Mouse (Mus musculus): ENCODE measurements at regions not wholly inside any gene's neighbourhood (a gene's known extent, or its start where the extent isn't known, plus 50 kb on each side); places are given as distances from the start of the nearest gene placed in this dataset.

DNA sequence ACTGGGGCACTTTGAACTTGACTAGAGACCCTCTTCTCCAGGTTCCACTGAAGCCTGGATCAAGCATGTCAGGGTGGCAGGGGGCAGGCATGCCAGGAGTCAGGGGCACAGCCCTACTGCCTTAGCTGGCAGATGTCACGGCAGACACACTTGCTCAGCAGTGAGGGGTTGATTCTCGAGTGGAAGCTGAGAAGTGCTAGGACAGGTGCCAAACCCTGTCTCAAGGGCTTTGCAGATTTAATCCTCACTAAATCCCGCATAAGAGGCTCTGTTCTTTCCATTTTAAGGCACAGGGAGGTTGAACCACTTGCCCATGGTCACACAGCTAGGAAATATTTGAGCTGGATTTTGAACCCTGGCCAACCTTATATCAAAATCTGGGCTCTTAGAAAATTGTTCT, 223.5 kb upstream of the Mvb12b start:
- DNase-seq (ENCODE audit: extremely low spot score in 1 of 2, low spot score in 1 of 2), result no peak

DNA sequence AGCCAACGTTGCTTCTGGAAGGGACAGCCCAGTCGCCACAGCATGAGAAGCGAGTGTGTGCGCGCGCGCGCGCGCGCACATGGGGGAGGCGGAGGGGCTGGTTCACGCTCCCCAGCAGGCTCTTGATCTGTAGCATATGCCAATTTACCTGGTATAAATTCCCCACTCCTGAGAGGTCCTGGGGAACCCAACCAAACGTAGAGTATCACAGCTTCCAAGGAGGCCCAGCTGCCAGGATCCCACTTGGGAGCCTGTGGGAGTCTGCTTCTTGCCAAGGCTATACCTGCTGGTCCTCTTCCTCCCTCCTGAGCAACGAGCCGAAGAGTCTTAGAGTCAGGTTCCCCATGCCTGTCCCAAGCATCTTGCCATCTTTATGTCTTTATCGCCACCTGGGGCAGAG, 222.8 kb upstream of the Mvb12b start:
- no peak for DNase-seq (ENCODE audit: extremely low spot score in 1 of 2, low spot score in 1 of 2)

DNA sequence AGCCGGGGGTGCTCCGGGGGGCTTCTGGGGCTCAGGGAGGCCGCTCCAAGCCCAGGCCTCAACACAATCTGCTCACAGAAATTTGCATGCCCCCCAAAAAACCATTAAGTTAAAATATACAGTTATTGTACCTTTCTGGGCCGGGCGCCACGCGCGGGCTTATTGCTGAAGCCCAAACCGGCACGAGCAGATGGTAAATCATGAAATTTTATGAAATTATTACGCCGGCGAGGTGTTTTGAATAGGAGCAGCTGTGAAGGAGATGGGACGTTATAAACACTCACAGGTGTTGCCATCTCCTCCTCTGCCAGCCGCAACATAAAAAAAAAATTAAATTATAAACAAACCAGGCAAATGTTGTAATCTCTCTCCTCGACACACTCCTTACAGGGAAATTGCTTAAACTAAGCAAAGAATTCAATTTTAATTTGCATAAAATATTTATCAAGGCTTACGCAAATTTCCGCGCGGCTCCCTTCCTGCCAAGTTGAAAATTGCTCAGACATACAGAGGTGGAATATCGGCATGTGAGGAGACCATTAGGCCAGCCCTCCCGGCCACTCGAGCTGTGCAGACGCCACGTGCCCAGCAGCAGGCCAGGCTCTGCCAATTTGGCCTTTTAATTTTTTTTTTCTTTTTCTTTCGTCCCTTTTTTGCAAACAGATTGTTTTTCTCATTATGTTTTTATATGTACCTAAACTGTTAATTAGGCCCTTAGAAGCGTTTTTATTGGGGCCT, 220.0 kb upstream of the Mvb12b start:
- DNase-seq (ENCODE audit: extremely low spot score in 1 of 2, low spot score in 1 of 2), result peak; percentile 26 to 36

DNA sequence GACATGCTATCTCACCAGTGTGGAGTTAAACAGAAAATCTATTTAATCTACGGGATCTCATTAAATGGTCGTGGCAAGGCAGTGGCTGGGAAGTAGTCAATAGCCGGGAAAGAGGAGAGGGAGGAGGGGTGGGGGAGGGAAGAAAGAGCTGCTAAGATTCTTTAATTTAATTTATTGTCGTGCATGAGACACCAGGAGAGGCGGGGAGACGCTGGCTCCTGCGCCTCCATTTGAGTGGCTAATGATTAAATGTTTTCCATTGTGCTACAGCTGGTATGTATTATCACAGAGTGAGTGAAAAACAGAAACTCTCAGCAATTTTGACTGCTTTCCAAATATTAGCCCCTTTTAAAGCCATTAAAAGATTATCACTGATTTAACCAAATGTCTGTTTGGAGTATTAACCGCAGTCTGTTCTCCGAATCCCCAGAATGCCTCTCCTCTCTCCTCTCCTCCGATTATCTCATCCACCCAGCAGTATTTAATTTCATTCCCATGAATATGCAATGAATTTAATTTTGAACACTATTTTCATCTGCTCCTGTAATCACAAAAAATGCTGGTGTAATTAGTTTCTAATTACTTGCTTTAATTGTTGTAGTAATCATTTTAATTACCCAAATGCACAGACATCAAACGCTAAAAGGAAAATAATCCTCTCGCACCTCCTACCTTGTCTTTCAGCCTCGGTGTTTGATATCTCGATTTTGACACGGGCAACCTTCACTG, 219.3 kb upstream of the Mvb12b start:
- DNase-seq (ENCODE audit: extremely low spot score in 1 of 2, low spot score in 1 of 2), result no peak

DNA sequence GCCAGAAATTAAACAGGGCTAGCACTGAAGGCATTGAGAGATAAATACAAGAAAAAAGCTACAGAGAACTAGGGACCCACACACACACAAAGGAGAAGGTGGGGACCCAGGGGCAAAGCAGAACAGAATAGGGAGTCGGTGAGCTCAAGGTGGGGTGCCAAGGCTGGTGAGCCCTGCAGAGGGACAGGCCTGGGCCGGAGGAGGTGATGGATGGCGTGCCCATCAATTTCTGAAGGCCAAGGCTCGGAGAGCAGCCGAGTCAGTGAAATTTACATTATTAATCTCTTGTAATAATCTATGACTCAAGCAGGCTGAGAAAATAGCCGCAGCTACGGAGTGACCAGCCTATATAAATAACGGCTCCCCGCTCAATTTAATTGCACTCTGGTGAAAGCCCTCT, 218.5 kb upstream of the Mvb12b start:
- no peak for DNase-seq (ENCODE audit: extremely low spot score in 1 of 2, low spot score in 1 of 2)

DNA sequence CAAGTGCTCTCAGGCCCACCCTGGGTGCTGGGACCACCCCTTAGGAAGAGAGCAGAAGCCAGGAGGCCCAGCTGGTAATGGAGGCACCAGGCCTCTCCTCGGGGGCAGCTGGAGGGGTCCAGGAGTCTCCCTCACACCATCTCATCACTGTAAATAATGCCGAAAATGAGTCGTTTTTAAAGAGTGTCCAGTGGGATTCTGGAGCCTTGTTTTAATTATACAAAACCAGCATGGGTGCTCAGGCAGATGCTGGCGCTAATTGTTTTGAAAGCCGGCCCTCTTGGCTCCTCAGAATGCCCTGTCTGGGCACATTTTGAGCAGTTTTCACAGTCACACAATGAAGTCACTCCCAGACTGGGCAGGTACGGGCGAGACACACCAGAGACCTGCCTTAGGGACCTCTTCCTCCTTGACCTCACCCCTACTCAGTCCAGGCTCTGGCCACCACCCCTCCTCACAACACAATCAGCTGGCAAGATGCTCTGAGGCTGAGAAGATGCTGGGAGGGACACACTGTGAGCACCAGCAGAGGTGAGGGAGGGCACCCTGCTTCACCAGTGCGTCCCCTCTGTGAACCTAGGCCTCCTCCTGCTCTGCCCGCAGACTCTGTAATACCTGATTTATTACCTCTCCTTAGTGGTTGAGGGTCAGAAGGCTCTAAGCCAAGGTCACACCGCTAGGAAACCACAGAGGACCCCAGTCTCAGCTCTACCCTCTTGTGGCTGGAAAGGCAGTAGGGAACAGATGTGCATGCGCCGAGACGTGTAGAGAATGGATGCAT, 217.7 kb upstream of the Mvb12b start:
- no peak for DNase-seq (ENCODE audit: extremely low spot score in 1 of 2, low spot score in 1 of 2)

DNA sequence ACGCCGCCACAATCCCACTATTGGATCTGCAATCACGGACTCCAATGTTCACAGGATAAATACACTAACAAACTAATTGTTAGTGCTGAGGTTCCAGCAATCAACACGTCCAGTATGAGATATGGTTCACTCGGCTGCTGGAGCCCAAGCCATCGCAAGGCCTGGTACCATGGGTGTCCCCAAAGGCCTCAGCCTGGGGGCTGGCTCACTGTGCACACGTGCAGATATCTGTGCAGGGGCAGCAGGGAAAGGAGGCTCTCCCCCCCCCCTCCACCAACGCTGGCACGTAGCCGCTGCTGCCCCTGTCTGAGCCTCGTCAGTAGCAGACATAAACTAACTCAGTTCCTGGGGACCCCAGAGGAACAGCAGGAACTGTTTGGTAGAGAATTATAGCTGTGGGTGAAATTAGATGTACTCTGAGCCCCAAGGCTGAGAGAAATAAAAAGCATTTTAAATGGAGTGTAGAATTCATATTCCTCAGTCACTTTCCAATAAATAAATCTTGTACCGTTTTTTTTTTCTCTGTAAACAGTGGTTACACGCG, 210.3 kb upstream of the Mvb12b start:
- no peak for DNase-seq (ENCODE audit: extremely low spot score in 1 of 2, low spot score in 1 of 2)

DNA sequence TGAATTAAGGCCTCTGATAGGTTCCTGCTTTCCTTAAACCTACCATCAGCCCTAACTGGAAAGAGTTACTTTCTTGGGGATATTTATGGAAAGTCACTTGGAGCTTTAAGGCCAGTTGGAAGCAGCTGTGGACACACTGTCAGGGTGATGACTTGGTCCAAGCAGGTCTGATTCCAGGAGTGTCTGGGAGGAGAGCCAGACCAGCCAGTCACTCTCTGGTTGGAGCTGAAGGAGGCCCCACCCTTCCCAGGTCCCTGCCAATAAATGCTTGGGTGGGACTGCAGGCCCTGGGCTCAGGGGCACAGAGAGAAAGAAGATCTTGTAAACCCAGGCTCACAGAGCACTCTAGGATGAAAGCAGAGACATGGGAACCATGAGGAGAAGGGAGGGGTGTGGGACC, 208.8 kb upstream of the Mvb12b start:
- DNase-seq (ENCODE audit: extremely low spot score in 1 of 2, low spot score in 1 of 2), result no peak

DNA sequence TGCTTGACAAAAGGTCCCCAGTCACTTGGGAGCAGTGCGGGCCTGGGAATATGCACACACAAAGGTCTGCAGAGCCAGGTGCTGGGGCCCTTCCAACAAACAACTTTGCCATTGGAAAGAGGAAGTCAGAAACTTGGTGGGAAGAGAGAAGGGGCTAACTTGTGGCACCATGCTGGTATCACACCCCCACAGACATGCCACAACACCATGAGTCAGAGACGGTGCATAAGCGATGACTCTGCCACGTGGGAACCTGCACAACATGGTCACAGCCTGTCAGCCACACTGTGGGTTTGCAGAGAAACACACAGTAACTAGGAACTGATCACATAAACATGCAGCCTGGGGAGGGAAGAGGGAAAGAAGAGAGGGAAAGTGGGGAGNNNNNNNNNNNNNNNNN, 201.1 kb upstream of the Mvb12b start:
- DNase-seq (ENCODE audit: extremely low spot score in 1 of 2, low spot score in 1 of 2), result no peak

DNA sequence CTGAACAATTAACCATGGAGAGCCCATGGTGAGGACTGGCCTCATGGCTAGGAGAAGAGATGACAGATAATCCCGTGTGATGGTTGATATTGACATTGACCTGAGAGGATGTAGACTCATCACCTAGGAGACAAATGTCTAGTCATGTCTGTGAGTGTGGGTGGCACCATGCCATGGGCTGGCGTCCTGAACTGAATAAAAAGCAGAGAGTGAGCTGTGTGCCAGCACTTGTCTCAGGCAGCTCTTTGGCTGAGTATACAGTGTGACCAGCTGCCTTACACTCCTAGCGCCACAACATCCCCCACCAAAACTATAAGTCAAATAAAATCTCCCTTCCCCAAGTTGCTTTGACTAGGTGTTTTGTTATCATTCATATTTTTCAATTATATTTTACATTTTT, 198.4 kb upstream of the Mvb12b start:
- peak in 1 of 2 experiments; percentile 41 for DNase-seq (ENCODE audit: extremely low spot score in 1 of 2, low spot score in 1 of 2)

DNA sequence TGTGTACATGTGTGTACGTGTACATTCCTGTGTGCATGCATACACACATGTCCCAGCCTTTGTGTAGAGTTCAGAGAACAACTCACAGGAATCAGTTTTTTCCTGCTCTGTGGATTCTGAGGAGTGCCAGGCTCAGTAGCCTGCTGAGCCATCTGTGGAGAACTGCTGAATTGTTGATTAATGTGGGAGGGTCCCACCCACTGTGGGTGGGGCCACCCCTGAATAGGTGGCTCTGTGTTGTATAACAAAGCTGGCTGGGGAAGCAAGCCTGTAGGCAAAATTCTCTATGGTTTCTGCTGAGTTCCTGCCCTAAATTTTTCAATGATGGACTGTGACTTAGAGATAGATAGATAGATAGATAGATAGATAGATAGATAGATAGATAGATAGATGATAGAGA, 196.8 kb upstream of the Mvb12b start:
- DNase-seq (ENCODE audit: extremely low spot score in 1 of 2, low spot score in 1 of 2), result peak in 1 of 2 experiments; percentile 16

DNA sequence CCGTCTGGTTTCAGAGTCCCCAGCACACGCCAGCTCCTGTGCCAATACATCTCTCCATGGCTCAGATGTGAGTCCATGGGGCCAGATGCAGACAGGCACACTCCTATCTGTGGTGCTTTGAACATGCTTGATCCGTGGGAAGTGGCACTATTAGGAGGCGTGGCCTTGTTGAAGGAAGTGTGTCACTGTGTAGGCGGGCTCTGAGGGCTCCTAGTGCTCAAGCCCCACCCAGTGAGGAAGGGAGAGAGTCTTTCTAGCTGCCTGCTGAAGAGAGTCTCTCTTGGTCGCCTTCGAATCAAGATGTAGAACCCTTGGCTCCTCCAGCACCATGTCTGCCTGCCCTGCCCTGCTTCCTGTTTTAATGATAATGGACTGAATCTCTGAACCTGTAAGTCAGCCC, 194.7 kb upstream of the Mvb12b start:
- no peak for DNase-seq (ENCODE audit: extremely low spot score in 1 of 2, low spot score in 1 of 2)

DNA sequence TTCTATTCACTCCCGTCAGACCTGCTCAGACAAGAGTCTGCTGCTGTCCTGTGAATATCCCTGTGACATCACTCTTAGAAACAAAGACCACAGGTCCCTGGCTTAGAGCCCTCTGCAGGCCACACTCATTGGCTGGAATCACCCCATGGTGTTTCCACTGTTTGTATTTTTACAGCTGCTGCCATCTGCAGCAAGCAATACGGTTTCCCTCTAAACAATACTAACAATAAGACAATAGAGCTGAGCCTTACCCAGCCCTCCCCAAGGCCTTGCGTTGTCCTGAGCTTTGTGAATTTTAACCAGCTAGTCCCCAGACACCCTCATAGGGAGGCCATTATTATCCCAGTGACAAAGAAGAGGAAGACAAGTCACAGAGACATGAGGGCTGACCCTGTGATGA, 192.4 kb upstream of the Mvb12b start:
- DNase-seq (ENCODE audit: extremely low spot score in 1 of 2, low spot score in 1 of 2), result no peak

DNA sequence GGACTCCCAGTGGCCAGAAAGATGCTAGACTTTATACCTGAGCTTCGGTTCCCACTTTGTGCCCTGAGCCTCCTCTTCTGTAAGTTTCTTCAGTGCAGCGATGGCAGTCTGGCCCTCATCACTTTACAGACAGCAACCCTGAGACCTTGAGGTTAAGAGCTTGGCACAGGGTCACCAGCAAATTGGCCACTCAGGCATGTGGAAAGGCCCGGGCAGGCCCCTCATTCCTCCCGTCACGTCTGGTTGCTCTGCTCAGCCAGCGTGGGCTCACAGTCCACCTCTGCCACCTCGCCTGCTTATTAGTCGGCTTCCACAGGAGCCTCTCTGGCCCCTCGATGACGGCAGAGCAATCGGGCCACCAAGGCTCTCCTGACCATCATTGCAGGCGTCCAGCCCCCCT, 191.5 kb upstream of the Mvb12b start:
- no peak for DNase-seq (ENCODE audit: extremely low spot score in 1 of 2, low spot score in 1 of 2)

DNA sequence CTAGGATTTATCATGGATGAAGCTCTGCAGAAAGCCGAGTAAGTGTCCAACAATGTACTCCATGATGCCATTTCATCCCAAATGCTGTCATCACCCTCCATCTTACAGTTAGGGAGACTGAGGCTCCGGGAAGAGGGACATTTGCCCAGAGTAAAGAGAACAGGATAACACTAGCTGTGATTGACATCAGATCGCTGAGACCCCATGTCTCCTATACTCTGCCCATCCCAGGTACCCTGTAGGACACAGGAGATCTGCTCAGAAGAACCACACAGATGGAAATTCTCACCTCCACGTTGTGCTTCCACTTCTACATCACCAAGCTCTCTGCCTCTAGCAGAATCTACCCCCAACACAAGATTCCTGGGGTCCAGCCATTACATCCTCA, 191.1 kb upstream of the Mvb12b start:
- DNase-seq (ENCODE audit: extremely low spot score in 1 of 2, low spot score in 1 of 2), result no peak

DNA sequence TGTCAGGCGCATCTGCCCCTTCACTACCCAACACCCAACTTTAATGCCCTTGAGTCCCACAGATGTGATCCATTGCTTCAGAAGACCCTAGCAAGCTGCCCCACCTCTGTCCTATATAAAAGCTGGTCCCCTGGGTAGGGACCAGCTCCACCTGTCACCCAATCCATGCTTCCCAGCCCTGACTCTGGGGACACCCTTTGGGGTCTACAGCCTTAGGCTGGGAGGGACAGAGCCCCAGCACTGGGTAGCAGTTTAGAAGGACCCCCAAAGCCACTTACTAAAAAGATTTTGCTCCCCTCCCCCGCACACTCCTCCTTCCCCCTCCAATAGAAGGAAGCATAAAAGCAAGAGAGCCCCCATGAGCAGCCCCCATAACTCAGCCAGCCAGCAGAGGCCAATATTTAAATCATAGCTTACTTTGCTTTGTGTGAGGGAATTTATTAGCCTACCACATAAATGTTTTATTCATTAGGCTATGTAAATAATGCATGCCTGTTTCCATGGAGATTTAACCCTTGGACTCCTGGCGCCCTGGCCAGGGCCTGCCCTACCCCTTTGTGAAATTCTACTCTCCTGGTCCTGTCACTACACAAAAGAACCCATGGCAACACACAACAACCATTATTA, 190.6 kb upstream of the Mvb12b start:
- DNase-seq (ENCODE audit: extremely low spot score in 1 of 2, low spot score in 1 of 2), result no peak

DNA sequence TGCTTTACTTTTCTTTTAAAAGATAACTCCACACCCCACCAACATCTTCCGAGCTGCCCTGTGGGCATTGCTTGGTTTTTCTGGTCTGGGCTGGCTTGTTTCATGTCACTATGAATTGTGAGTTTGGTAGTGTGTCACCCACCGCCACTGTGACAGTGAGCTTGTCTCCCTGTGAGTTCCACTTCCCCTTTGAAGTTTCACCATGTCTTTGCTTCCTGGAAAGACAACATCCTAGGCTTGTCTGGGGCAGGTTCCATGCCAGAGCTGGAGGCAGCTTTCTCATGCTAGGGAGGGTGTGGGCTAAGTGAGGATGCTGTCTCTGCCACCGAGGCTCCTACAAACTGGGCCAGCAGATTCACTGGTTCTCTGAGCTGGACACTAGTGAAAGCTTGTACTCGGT, 188.6 kb upstream of the Mvb12b start:
- no peak for DNase-seq (ENCODE audit: extremely low spot score in 1 of 2, low spot score in 1 of 2)

DNA sequence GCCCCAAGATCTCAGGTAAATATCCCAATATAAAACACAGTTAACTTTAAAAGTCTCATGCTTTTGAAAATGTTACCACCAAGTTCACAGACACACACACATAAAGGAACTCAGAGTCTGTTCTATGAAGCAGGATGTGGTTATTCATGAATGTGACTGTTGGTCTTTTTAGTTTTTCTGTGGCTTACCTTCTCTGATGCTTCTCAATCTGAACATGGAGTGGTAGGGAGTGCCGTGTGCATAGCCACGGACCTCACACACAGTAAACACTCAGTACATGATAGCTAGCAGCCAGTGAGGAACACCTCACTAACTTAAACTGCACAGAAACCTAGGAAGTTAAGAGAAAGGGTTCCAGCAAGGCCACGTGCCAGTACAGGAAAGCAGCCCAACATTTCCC, 186.3 kb upstream of the Mvb12b start:
- DNase-seq (ENCODE audit: extremely low spot score in 1 of 2, low spot score in 1 of 2), result no peak

DNA sequence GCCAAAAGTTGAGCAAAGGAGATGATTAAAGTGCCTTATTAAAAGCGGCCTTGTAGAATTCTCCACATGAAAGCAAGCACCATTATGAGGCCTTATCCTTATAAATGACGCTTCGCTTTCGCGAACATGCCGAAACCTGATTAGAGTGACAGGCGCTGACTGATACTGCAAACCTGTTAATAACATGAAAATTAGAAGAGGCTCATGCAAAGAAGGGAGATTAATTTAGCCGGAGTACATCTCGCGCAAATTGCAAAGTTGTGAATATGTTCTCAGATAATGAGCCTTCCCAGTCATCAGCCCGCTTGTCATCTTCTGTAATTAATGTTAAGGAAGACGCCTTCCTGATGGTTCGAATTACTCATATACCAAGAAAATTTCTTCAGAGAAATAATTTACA, 177.8 kb upstream of the Mvb12b start:
- no peak for DNase-seq (ENCODE audit: extremely low spot score in 1 of 2, low spot score in 1 of 2)

DNA sequence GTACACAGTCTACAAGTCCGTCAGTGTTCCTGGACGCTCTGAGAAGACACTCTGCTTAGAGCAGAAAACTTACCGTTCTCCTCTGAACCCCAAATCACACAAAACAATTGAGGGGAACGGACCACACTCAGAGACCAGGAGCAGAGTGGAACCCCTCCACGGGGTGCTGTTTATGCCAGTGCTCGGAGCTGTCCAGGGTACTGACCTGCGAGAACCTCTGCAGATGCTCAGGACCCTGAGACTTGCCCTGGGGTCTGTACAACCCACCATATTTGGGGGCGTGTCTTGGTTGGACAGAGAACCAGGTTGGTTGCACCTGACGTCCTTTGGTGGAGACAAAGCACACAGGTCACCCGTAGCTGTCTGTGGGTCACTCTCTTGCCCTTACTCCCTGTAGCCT, 177.3 kb upstream of the Mvb12b start:
- no peak for DNase-seq (ENCODE audit: extremely low spot score in 1 of 2, low spot score in 1 of 2)

DNA sequence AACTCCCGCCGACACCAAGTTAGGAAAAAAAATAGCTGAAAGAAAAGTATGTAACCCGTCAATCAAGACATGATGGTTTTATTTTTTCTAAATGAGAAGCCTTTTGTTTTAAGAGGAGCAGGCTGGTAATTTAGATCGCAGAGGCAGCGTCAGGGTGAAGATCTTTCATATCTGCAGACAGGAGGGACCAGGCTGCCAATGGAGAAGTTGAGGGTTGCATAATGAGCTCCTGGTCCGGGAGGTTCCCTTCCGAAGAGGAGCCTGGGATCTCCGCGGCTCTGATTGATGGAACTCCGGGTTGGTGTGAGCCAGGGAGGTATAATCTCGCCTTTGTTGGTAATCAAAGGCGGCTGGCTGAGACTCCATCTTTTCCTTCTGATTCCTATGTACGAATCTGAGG, 168.8 kb upstream of the Mvb12b start:
- DNase-seq (ENCODE audit: extremely low spot score in 1 of 2, low spot score in 1 of 2), result no peak
